Mouse (Mus musculus): ENCODE measurements around the gene Fam209. TPM values are rescaled to one million over a fixed set of nuclear protein-coding genes. Genes with fewer than 3 reads are reported as not detected.

The Fam209 gene
- polyA plus RNA-seq, 1 experiment from 2014 or later = 0.17 TPM

DNA sequence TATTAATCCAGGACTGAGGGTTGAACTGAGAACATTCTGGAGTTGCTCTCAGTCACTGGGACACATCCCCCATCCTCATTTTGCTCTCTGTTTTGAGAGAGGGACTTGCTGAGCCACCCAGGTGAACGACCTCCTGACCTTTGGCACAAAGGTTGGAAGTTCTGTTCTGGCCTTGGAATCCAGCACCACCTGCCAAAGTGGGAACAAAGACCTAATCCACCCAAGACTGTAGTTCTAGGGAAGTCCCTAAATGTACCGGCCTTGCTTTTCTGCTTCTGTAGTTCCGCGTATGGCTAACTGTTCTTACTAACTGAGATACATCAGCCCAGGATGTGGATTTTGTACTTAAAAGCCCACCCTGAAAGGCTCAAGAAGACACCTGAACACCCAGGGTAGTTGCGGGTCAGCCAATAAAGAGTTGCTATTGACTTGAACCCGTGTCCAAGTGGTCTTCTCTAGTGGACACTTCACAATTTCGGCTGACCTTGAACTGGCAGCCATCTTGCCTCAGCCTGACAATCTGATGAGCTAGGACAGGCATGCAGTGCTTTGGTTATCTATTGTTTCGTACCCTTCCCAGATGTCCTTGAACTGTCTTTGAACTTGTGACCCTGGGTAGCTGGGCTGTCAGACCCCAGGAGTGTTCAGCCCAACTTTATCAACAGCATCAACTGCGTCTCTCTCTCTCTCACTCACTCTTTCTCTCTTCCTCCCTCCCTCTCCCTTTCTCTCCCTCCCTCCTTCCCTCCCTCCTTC is 48.5 kb downstream of the Fam209 start:
- Histone ChIP-seq H3K27me3 (ENCODE audit: low read depth, poor library complexity, severe bottlenecking) (peaks cover 31% of the 10 kb centered on the region; the same call in 1 of the 2 replicates), H3K36me3 (no peaks in the 10 kb centered on the region), H3K4me1 (peaks cover 18% of the 10 kb centered on the region), H3K9me3 (replicated peaks) (no peaks in the 10 kb centered on the region), H3K4me3 (no peak overlapping the region), H3K27ac (replicated peaks) (no peak overlapping the region)
- WGBS = 87% methylated on average over 9 of the region's 9 CpGs
- DNase-seq (ENCODE audit: low spot score) = no peak

- DNase-seq (ENCODE audit: low spot score) = no peak
- H3K9me3 ChIP-seq (replicated peaks) = no peaks in the 10 kb centered on the region
- no peaks in the 10 kb centered on the region for H3K36me3 ChIP-seq
- 85% methylated on average over 12 of the region's 12 CpGs for WGBS
- H3K4me3 ChIP-seq = no peak overlapping the region
- no peak overlapping the region for H3K27ac ChIP-seq (replicated peaks)
- peaks cover 26% of the 10 kb centered on the region; the same call in 1 of the 2 replicates for H3K27me3 ChIP-seq (ENCODE audit: low read depth, poor library complexity, severe bottlenecking)
- peaks cover 11% of the 10 kb centered on the region for H3K4me1 ChIP-seq
These were observed 50.2 kb downstream of the Fam209 start for GRCm38 (mm10) chr2:172522528-172522927.

Other genes with a start within 250 kb of the Fam209 start
- not detected in 2 replicates for gene Mc3r, start 224.0 kb upstream of the Fam209 start, polyA plus RNA-seq (2016; fragmentation: Nextera tagmentation; extraction: Ambion mirVana)
- gene Fam210b, start 127.0 kb upstream of the Fam209 start, polyA plus RNA-seq (2016; fragmentation: Nextera tagmentation; extraction: Ambion mirVana) = 24.3 and 33.1 TPM in 2 replicates
- 196 and 221 TPM in 2 replicates for gene Aurka, start 102.0 kb upstream of the Fam209 start, polyA plus RNA-seq (2016; fragmentation: Nextera tagmentation; extraction: Ambion mirVana)
- 51.0 and 58.0 TPM in 2 replicates for gene Cstf1, start 101.8 kb upstream of the Fam209 start, polyA plus RNA-seq (2016; fragmentation: Nextera tagmentation; extraction: Ambion mirVana)
- gene Cass4, start 78.7 kb upstream of the Fam209 start, polyA plus RNA-seq (2016; fragmentation: Nextera tagmentation; extraction: Ambion mirVana) = 0.21 and 0.25 TPM in 2 replicates
- 85.6 and 93.9 TPM in 2 replicates for gene Rtf2, start 32.0 kb upstream of the Fam209 start, polyA plus RNA-seq (2016; fragmentation: Nextera tagmentation; extraction: Ambion mirVana)
- gene Gcnt7, start 13.9 kb upstream of the Fam209 start, polyA plus RNA-seq (2016; fragmentation: Nextera tagmentation; extraction: Ambion mirVana) = 1.7 and 2.0 TPM in 2 replicates
- gene Tfap2c, start 77.1 kb downstream of the Fam209 start, polyA plus RNA-seq (2016; fragmentation: Nextera tagmentation; extraction: Ambion mirVana) = 4.4 and 6.3 TPM in 2 replicates